Mouse (Mus musculus): ENCODE results near the gene Cmklr1. TPM values are rescaled to one million over a fixed set of nuclear protein-coding genes. Genes with fewer than 3 reads are reported as not detected.

The Cmklr1 gene
- polyA plus RNA-seq, 1 experiment, result 82.3 TPM

- Histone ChIP-seq H3K27ac (ENCODE audit: control insufficient read depth, insufficient read depth, low read depth, low read length) (no peak overlapping the region), H3K4me3 (ENCODE audit: control insufficient read depth, low read depth, low read length) (peak overlapping the region; percentile 16; the same call in 1 of the 2 replicates), H3K27me3 (ENCODE audit: control insufficient read depth, insufficient read depth, low read length) (no peaks in the 10 kb centered on the region), H3K36me3 (ENCODE audit: control insufficient read depth, insufficient read depth, low read length) (no peaks in the 10 kb centered on the region), H3K4me1 (ENCODE audit: control insufficient read depth, insufficient read depth, low read length) (peaks cover 5% of the 10 kb centered on the region)
- TF ChIP-seq CTCF (IDR thresholded peaks at IDR 0.05; ENCODE audit: control insufficient read depth, insufficient read depth, insufficient replicate concordance, low read depth, low read length) (no peak), POLR2A (IDR thresholded peaks at IDR 0.05; ENCODE audit: control insufficient read depth, low read depth, low read length) (no peak)
Measured at GRCm38 (mm10) chr5:113600803-113601202, 49.4 kb downstream of the Cmklr1 start.

- H3K4me3 ChIP-seq (ENCODE audit: control insufficient read depth, low read depth, low read length), result peak overlapping the region; percentile 75
- no peaks in the 10 kb centered on the region for H3K27me3 ChIP-seq (ENCODE audit: control insufficient read depth, insufficient read depth, low read length)
- no peaks in the 10 kb centered on the region for H3K36me3 ChIP-seq (ENCODE audit: control insufficient read depth, insufficient read depth, low read length)
- H3K27ac ChIP-seq (ENCODE audit: control insufficient read depth, insufficient read depth, low read depth, low read length), result no peak overlapping the region
- peaks cover 5% of the 10 kb centered on the region for H3K4me1 ChIP-seq (ENCODE audit: control insufficient read depth, insufficient read depth, low read length)
- TF ChIP-seq CTCF (IDR thresholded peaks at IDR 0.05; ENCODE audit: control insufficient read depth, insufficient read depth, insufficient replicate concordance, low read depth, low read length) (no peak), POLR2A (IDR thresholded peaks at IDR 0.05; ENCODE audit: control insufficient read depth, low read depth, low read length) (peak; percentile 35; the same call in 1 of the 2 replicates)
Measured at GRCm38 (mm10) chr5:113600181-113600580, 50.0 kb downstream of the Cmklr1 start.

GRCm38 (mm10) chr5:113596780-113597353, 53.4 kb downstream of the Cmklr1 start:
- peaks cover 7% of the 10 kb centered on the region for H3K4me1 ChIP-seq (ENCODE audit: control insufficient read depth, insufficient read depth, low read length)
- TF ChIP-seq POLR2A (IDR thresholded peaks at IDR 0.05; ENCODE audit: control insufficient read depth, low read depth, low read length), result no peak
- TF ChIP-seq CTCF (IDR thresholded peaks at IDR 0.05; ENCODE audit: control insufficient read depth, insufficient read depth, insufficient replicate concordance, low read depth, low read length), result no peak
- H3K36me3 ChIP-seq (ENCODE audit: control insufficient read depth, insufficient read depth, low read length), result no peaks in the 10 kb centered on the region
- no peak overlapping the region for H3K4me3 ChIP-seq (ENCODE audit: control insufficient read depth, low read depth, low read length)
- no peaks in the 10 kb centered on the region for H3K27me3 ChIP-seq (ENCODE audit: control insufficient read depth, insufficient read depth, low read length)
- H3K27ac ChIP-seq (ENCODE audit: control insufficient read depth, insufficient read depth, low read depth, low read length), result no peak overlapping the region

- Histone ChIP-seq H3K27ac (ENCODE audit: control insufficient read depth, insufficient read depth, low read depth, low read length) (no peak overlapping the region), H3K27me3 (ENCODE audit: control insufficient read depth, insufficient read depth, low read length) (no peaks in the 10 kb centered on the region), H3K4me3 (ENCODE audit: control insufficient read depth, low read depth, low read length) (no peak overlapping the region), H3K36me3 (ENCODE audit: control insufficient read depth, insufficient read depth, low read length) (no peaks in the 10 kb centered on the region), H3K4me1 (ENCODE audit: control insufficient read depth, insufficient read depth, low read length) (peaks cover 8% of the 10 kb centered on the region)
- no peak for TF ChIP-seq CTCF (IDR thresholded peaks at IDR 0.05; ENCODE audit: control insufficient read depth, insufficient read depth, insufficient replicate concordance, low read depth, low read length)
- TF ChIP-seq POLR2A (IDR thresholded peaks at IDR 0.05; ENCODE audit: control insufficient read depth, low read depth, low read length), result no peak
Measured at GRCm38 (mm10) chr5:113596252-113596651, 54.0 kb downstream of the Cmklr1 start.

GRCm38 (mm10) chr5:113593911-113594705, 56.1 kb downstream of the Cmklr1 start:
- TF ChIP-seq CTCF (IDR thresholded peaks at IDR 0.05; ENCODE audit: control insufficient read depth, insufficient read depth, insufficient replicate concordance, low read depth, low read length), result no peak
- no peak for TF ChIP-seq POLR2A (IDR thresholded peaks at IDR 0.05; ENCODE audit: control insufficient read depth, low read depth, low read length)
- peaks cover 10% of the 10 kb centered on the region for H3K4me1 ChIP-seq (ENCODE audit: control insufficient read depth, insufficient read depth, low read length)
- no peaks in the 10 kb centered on the region for H3K36me3 ChIP-seq (ENCODE audit: control insufficient read depth, insufficient read depth, low read length)
- H3K27ac ChIP-seq (ENCODE audit: control insufficient read depth, insufficient read depth, low read depth, low read length), result no peak overlapping the region
- H3K27me3 ChIP-seq (ENCODE audit: control insufficient read depth, insufficient read depth, low read length), result no peaks in the 10 kb centered on the region
- H3K4me3 ChIP-seq (ENCODE audit: control insufficient read depth, low read depth, low read length), result no peak overlapping the region; the same call in 1 of the 2 replicates

GRCm38 (mm10) chr5:113591751-113592230, 58.4 kb downstream of the Cmklr1 start:
- H3K4me1 ChIP-seq (ENCODE audit: control insufficient read depth, insufficient read depth, low read length), result peaks cover 10% of the 10 kb centered on the region
- TF ChIP-seq POLR2A (IDR thresholded peaks at IDR 0.05; ENCODE audit: control insufficient read depth, low read depth, low read length) (no peak), CTCF (IDR thresholded peaks at IDR 0.05; ENCODE audit: control insufficient read depth, insufficient read depth, insufficient replicate concordance, low read depth, low read length) (no peak)
- no peak overlapping the region for H3K27ac ChIP-seq (ENCODE audit: control insufficient read depth, insufficient read depth, low read depth, low read length)
- no peaks in the 10 kb centered on the region for H3K36me3 ChIP-seq (ENCODE audit: control insufficient read depth, insufficient read depth, low read length)
- H3K4me3 ChIP-seq (ENCODE audit: control insufficient read depth, low read depth, low read length), result peak overlapping the region; percentile 81
- no peaks in the 10 kb centered on the region for H3K27me3 ChIP-seq (ENCODE audit: control insufficient read depth, insufficient read depth, low read length)

- no peak overlapping the region for H3K27ac ChIP-seq (ENCODE audit: control insufficient read depth, insufficient read depth, low read depth, low read length)
- H3K27me3 ChIP-seq (ENCODE audit: control insufficient read depth, insufficient read depth, low read length), result no peaks in the 10 kb centered on the region
- peaks cover 6% of the 10 kb centered on the region for H3K4me1 ChIP-seq (ENCODE audit: control insufficient read depth, insufficient read depth, low read length)
- TF ChIP-seq POLR2A (IDR thresholded peaks at IDR 0.05; ENCODE audit: control insufficient read depth, low read depth, low read length), result no peak
- no peak for TF ChIP-seq CTCF (IDR thresholded peaks at IDR 0.05; ENCODE audit: control insufficient read depth, insufficient read depth, insufficient replicate concordance, low read depth, low read length)
- H3K36me3 ChIP-seq (ENCODE audit: control insufficient read depth, insufficient read depth, low read length), result no peaks in the 10 kb centered on the region
- peak overlapping the region; percentile 81 for H3K4me3 ChIP-seq (ENCODE audit: control insufficient read depth, low read depth, low read length)
Measured at GRCm38 (mm10) chr5:113591166-113591565, 59.1 kb downstream of the Cmklr1 start.

All from testis, adult 2 months (tissue).